Mouse (Mus musculus) kidney, adult 2 months (tissue): ENCODE results near the gene Bad. TPM values are rescaled to one million over a fixed set of nuclear protein-coding genes. Genes with fewer than 3 reads are reported as not detected.

Source experiments
- DNase-seq: peaks from one replicate; pipeline ENCODE4 v3.0.0; 2021
- H3K27ac ChIP-seq: fragments of 200-500 bp; 2 replicates; pipeline ENCODE4 v1.5.1; 2012; ENCODE audit warnings: low read depth, low read length, control low read depth, inconsistent platforms; ENCODE audit not compliant: insufficient read depth
- H3K27me3 ChIP-seq: fragments of 200-500 bp; replicated peaks from 2 replicates; pipeline ENCODE4 v1.6.1; 2012; ENCODE audit warnings: mild to moderate bottlenecking, moderate library complexity, low read length, inconsistent platforms; ENCODE audit not compliant: control insufficient read depth, insufficient read depth
- H3K36me3 ChIP-seq: fragments of 200-500 bp; 2 replicates; pipeline ENCODE4 v1.6.1; 2012; ENCODE audit warnings: mild to moderate bottlenecking, moderate library complexity, low read length, inconsistent platforms; ENCODE audit not compliant: control insufficient read depth, insufficient read depth
- H3K4me1 ChIP-seq: fragments of 200-500 bp; 2 replicates; pipeline ENCODE4 v1.6.1; 2011; ENCODE audit warnings: low read length; ENCODE audit not compliant: control insufficient read depth, insufficient read depth
- H3K4me3 ChIP-seq: fragments of 200-500 bp; 2 replicates; pipeline ENCODE4 v1.5.1; 2011; ENCODE audit warnings: mild to moderate bottlenecking, low read depth, low read length, control low read depth; ENCODE audit not compliant: insufficient read depth
- CTCF ChIP-seq: fragments of 200-500 bp; conservative IDR thresholded peaks from 2 replicates; pipeline ENCODE4 v1.5.1; 2011; ENCODE audit warnings: low read depth, mild to moderate bottlenecking, control low read depth, low read length, moderate library complexity, mixed read lengths; ENCODE audit not compliant: insufficient read depth, insufficient read length
- POLR2A ChIP-seq: fragments of 200-500 bp; IDR thresholded peaks from one replicate; pipeline ENCODE4 v1.6.1; 2011; ENCODE audit warnings: low read depth, low read length, control low read depth
- WGBS: fragments of 180-500 bp; shearing (Covaris S2); methylation state at CpG from one replicate; pipeline ENCODE4 v1.1.7; 2018; 5-methylcytosine and 5-hydroxymethylcytosine counted together
- polyA plus RNA-seq: library from polyadenylated mRNA; depleted of rRNA; stranded (reverse); fragments of >200 nt; gene quantifications from 2 replicates; pipeline ENCODE4 v1.2.3, GENCODE M21; 2012

The Bad gene
- polyA plus RNA-seq, 1 experiment = 75.4 TPM

DNA sequence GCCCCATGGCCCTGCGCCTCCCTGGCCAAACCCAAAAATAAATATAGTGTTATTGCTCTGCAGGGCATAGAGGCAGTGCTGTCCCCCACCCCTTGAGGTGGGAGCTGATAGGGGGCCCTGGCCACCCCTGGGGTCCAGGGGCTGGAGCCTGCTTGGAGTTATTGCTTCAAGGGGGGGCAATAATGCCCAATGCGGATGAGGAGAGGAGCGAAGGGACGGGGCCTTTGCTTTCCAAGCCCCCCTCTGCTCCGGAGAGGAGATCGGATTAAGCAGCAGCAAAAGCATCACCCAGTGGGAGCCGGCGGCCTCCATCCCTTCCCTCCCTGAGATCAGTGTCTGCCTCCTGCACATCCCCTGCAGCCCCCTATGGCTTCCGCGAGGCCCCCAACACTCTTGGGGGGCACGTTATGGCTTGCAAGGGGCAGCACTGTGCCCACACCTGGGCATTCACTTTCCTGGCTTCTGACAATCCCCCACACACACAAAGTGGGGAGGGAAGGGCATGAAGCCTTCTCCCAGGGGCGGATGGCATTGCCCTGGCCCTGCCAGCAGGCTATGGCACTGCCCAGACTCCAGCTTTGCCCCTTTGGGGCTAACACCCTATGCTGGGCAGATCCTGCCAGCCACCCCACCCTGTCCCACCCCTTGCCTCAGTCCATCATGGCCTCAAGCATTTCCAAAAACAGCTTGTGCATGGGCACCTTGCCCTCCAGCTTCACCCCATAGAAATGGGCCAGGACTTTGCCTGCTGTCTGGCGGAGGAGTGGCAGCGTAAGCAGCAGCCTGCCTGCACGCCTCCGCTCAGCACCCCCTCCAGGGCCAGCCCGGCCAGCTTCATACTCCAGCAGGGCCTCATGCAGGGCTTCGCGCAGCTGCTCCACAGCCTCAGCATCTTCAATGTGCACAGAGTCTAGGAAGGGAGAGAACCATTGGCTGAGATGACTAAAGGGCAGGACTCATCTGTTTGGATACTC, 30.3 kb upstream of the Bad start:
- TF ChIP-seq POLR2A (no peak), CTCF (no peak)
- Histone ChIP-seq H3K27me3 (no peaks in the 10 kb centered on the region), H3K36me3 (peaks cover 3% of the 10 kb centered on the region), H3K27ac (no peak overlapping the region), H3K4me1 (peaks cover 12% of the 10 kb centered on the region; the same call in 1 of the 2 replicates), H3K4me3 (no peak overlapping the region)
- 76% methylated on average over 19 of the region's 19 CpGs for WGBS
- DNase-seq = no peak

DNA sequence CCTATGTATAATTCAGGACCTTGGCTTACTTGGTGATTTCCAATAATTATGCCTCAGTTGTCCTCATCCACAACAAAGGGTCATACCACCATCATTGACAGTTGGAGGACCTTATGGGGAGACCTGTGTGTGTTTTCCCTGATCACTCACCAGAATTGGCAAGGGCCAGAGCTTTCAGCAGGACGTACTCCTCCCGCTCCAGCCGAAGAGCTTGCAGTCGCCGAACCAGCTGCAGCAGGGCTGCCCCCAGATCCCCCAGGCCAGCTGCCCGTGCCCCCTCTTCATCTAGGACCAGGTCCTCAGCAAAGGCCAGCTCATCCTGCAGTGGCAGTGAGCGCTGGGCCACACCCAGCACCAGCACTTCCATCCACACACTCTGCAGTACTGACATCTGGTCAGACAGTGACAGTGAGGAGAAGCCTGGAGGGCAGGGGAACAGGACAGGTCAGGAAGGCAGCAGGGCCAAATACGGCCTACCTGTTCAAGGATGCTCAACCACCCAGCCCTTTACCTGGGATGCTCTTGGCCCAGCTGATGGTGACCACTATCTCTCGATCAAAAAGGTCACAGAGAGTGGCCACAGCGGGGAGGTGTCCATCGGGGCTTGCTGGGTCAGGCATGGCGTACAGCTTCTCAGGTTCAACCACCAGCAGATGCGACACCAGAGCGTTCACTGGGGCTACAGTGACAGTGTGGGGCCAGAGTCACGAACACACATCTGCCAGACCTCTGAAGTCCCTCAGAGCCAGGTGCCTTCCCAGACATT, 29.3 kb upstream of the Bad start:
- 85% methylated on average over 15 of the region's 15 CpGs for WGBS
- H3K4me1 ChIP-seq = peaks cover 5% of the 10 kb centered on the region; the same call in 1 of the 2 replicates
- H3K27ac ChIP-seq = no peak overlapping the region
- no peaks in the 10 kb centered on the region for H3K27me3 ChIP-seq
- no peak overlapping the region for H3K4me3 ChIP-seq
- DNase-seq = no peak
- TF ChIP-seq CTCF (no peak), POLR2A (no peak)
- peaks cover 3% of the 10 kb centered on the region for H3K36me3 ChIP-seq

DNA sequence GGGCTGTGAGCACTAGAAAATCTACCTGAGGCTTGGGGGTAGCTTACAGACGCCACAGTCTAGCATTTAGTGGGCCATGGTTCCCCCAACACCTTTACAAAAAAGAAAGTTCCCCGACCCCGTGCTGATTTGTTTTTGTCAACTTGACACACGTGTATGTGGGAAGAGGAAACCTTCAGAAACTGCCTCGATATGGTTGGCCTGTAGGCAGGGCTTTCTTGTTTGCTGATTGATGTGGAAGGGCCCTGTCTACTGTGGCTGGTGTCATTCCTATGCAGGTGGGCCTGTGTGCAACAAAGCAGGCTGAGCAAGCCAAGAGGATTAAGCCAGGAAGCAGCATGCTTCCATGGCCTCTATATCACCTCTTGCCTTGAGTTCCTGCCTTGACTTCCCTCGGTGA, 28.6 kb upstream of the Bad start:
- no peak overlapping the region for H3K27ac ChIP-seq
- H3K27me3 ChIP-seq = no peaks in the 10 kb centered on the region
- H3K36me3 ChIP-seq = peaks cover 3% of the 10 kb centered on the region; the same call in 1 of the 2 replicates
- 77% methylated on average over 6 of the region's 6 CpGs for WGBS
- no peak for TF ChIP-seq CTCF
- no peak for TF ChIP-seq POLR2A
- no peak for DNase-seq
- H3K4me3 ChIP-seq = no peak overlapping the region
- peaks cover 3% of the 10 kb centered on the region; the same call in 1 of the 2 replicates for H3K4me1 ChIP-seq

DNA sequence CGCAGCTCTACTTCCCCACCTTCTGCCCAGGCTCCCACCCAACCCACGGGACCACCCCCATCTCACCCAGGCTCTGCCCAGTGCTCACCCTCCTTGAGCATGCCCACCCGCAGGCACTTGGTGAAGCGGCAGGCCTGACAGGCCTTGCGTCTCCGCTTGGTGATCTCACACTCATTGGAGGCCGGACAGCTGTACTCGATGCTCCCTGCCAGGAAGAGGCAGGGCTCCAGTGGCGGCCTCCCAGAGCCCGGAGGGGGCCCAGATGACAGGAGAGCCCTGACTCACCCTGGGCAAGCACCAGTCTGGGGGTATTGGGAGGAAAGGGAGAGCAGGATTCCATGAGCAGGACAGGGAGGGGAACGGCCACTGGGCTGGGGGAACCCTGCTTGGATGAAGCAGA, 27.7 kb upstream of the Bad start:
- Histone ChIP-seq H3K27me3 (no peaks in the 10 kb centered on the region), H3K4me3 (no peak overlapping the region), H3K27ac (no peak overlapping the region), H3K4me1 (peaks cover 8% of the 10 kb centered on the region; the same call in 1 of the 2 replicates), H3K36me3 (peaks cover 3% of the 10 kb centered on the region; the same call in 1 of the 2 replicates)
- 69% methylated on average over 11 of the region's 11 CpGs for WGBS
- TF ChIP-seq CTCF = no peak
- no peak for TF ChIP-seq POLR2A
- no peak for DNase-seq

DNA sequence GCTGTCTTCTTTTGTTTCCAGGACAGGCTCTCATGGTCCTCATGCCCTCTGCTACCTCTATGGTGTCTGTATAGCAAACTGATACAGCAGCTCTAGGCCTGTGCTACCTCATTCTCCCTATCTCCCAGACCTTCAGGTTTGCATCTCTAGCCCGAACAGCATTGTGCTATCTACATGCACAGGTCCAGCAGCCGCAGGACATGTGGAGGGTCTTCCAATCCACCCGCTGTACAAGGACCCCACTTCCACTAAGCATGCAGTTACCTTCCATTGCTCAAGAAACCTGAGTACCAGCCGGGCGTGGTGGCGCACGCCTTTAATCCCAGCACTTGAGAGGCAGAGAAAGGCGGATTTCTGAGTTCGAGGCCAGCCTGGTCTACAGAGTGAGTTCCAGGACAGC, 27.1 kb upstream of the Bad start:
- Histone ChIP-seq H3K27ac (no peak overlapping the region), H3K27me3 (no peaks in the 10 kb centered on the region), H3K36me3 (peaks cover 3% of the 10 kb centered on the region; the same call in 1 of the 2 replicates), H3K4me3 (no peak overlapping the region), H3K4me1 (peaks cover 14% of the 10 kb centered on the region; the same call in 1 of the 2 replicates)
- TF ChIP-seq CTCF (no peak), POLR2A (no peak)
- 93% methylated on average over 9 of the region's 9 CpGs for WGBS
- no peak for DNase-seq

DNA sequence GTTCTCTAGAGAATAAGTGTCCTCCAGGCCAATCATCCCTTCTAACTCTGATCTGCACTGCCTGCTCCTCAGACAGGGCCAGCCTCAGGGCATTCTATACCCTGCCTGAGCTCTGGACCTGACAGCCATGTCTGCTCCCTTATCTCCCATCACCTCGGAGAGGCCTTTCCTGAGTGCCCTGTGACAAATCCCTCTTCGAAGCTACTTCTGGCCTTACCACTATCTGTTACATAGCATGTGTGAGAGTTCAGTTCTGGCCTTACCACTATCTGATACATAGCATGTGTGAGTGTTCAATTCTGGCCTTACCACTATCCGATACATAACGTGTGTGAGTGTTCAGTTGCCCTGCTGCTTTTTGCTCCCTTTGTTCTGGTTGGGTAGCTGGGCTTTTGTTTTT, 26.4 kb upstream of the Bad start:
- peaks cover 3% of the 10 kb centered on the region; the same call in 1 of the 2 replicates for H3K36me3 ChIP-seq
- no peak for DNase-seq
- WGBS = 79% methylated on average over 4 of the region's 4 CpGs
- H3K27ac ChIP-seq = no peak overlapping the region
- H3K4me3 ChIP-seq = no peak overlapping the region
- no peaks in the 10 kb centered on the region for H3K27me3 ChIP-seq
- TF ChIP-seq CTCF = no peak
- no peak for TF ChIP-seq POLR2A
- H3K4me1 ChIP-seq = peaks cover 15% of the 10 kb centered on the region; the same call in 1 of the 2 replicates
